Mouse (Mus musculus) kidney, embryonic 14.5 days (tissue): ENCODE results near the gene Sox8. TPM values are rescaled to one million over a fixed set of nuclear protein-coding genes. Genes with fewer than 3 reads are reported as not detected.

Source experiments
- ATAC-seq: fragments of 200-750 bp; cut with Nextera tagmentation; 2 replicates; pipeline ENCODE4 v1.8.0; 2017; ENCODE audit warnings: moderate number of reproducible peaks, mild to moderate bottlenecking, moderate TSS enrichment, moderate library complexity; ENCODE audit not compliant: low FRiP score, low TSS enrichment
- H3K27ac ChIP-seq: fragments of 300-500 bp; sonication (generic); 2 replicates; pipeline ENCODE4 v1.5.1; 2014; ENCODE audit warnings: low read depth, mild to moderate bottlenecking, low read length, moderate library complexity, mixed read lengths
- H3K27me3 ChIP-seq: fragments of 300-500 bp; sonication (generic); 2 replicates; pipeline ENCODE4 v1.6.1; 2014; ENCODE audit warnings: mild to moderate bottlenecking, low read length; ENCODE audit not compliant: control insufficient read depth, insufficient read depth
- H3K36me3 ChIP-seq: fragments of 300-500 bp; sonication (generic); 2 replicates; pipeline ENCODE4 v1.6.1; 2014; ENCODE audit warnings: low read length, mixed read lengths; ENCODE audit not compliant: control insufficient read depth, insufficient read depth
- H3K4me1 ChIP-seq: fragments of 300-500 bp; sonication (generic); 2 replicates; pipeline ENCODE4 v1.6.1; 2014; ENCODE audit warnings: low read length, mixed read lengths; ENCODE audit not compliant: control insufficient read depth, insufficient read depth
- H3K4me2 ChIP-seq: fragments of 300-500 bp; sonication (generic); replicated peaks from 2 replicates; pipeline ENCODE4 v1.6.1; 2014; ENCODE audit warnings: low read depth, mild to moderate bottlenecking, low read length
- H3K4me3 ChIP-seq: fragments of 300-500 bp; sonication (generic); 2 replicates; pipeline ENCODE4 v1.5.1; 2014; ENCODE audit warnings: mild to moderate bottlenecking, low read length
- H3K9ac ChIP-seq: fragments of 300-500 bp; sonication (generic); 2 replicates; pipeline ENCODE4 v1.6.1; 2014; ENCODE audit warnings: low read depth, mild to moderate bottlenecking, low read length, moderate library complexity
- H3K9me3 ChIP-seq: fragments of 300-500 bp; sonication (generic); 2 replicates; pipeline ENCODE4 v1.6.1; 2016; ENCODE audit warnings: low read length; ENCODE audit not compliant: control insufficient read depth
- WGBS: fragments of 180-500 bp; shearing (Covaris S2); extraction: QIAGEN DNeasy Blood & Tissue Kit; methylation state at CpG from one replicate; pipeline ENCODE4 v1.1.7; 2014; 5-methylcytosine and 5-hydroxymethylcytosine counted together
- polyA plus RNA-seq: library from polyadenylated mRNA; unstranded; fragments of >200 nt; fragmentation: Nextera tagmentation; extraction: Ambion mirVana; gene quantifications from 2 replicates; pipeline ENCODE4 v1.2.1, GENCODE M21; 2014

Sox8 gene
- polyA plus RNA-seq, 1 experiment from 2014 or later = 8.5 TPM

DNA sequence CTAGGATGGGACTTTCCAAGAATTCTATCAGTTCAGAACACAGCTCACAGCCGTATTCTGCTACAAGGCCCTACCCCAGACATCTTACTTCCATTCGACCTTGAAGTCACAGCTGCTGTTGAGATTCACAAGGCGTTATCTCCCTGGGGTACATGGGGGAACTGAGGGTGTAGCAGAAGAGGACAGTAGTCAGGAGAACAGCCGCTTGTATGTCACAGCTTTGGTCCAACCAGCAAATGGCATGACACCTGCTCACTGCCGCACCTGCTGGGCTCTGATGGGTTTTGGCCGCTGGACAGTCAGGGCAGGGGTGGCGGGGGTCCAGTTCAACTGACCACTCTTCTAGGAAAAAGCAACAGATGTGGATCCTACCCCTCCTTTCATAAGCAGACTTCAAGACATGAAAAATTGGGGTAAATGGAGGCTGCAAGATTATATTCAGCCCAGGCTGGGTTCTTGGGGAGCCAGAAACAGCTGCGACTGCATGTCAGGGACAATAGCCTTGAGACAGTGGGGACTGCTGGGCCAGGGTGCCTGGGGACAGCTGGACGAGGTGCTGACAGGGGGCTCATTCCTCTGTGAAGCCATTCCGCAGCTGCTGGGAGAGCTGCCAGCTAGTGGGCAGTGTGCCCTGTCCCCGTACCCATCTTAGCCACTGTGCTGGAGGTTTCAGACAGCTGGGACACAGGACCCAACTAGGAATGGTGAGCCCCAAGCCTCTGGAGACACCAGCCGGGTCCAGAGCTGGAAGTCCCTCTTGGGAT is 4.9 kb upstream of the Sox8 start:
- ATAC-seq = no peak
- Histone ChIP-seq H3K4me2 (no peak overlapping the region), H3K36me3 (no peaks in the 10 kb centered on the region), H3K4me1 (peaks cover 11% of the 10 kb centered on the region; the same call in 1 of the 2 replicates), H3K9ac (no peak overlapping the region), H3K27ac (no peak overlapping the region), H3K27me3 (no peaks in the 10 kb centered on the region), H3K9me3 (no peaks in the 10 kb centered on the region), H3K4me3 (no peak overlapping the region)
- WGBS = 74% methylated on average over 12 of the region's 12 CpGs

DNA sequence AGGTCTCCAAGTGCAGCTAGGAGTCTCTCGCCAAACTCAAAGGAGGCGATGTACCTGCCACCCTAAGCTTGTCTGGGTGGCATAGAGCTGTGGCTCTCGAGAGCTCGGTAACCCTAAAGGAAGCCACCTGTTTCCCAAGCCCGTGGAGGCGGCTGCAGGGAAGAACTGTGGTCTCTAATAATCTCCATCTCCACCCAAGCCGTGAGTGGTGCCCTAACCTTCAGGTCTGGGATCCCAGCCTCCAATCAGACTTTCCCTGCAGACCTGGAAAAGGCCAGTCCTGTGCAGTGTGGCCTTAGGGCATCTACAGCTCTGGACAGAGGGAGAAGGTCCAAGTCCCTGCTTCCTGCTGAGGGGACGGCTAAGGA is 951 bp upstream of the Sox8 start:
- Histone ChIP-seq H3K4me2 (peak overlapping the region; percentile 99), H3K9ac (peak overlapping the region; percentile 31), H3K36me3 (no peaks in the 10 kb centered on the region), H3K27ac (no peak overlapping the region; the same call in 1 of the 2 replicates), H3K9me3 (no peaks in the 10 kb centered on the region), H3K27me3 (peaks cover 14% of the 10 kb centered on the region), H3K4me3 (peak overlapping the region; percentile 57), H3K4me1 (peaks cover 13% of the 10 kb centered on the region; the same call in 1 of the 2 replicates)
- ATAC-seq = peak; percentile 11; the same call in 1 of the 2 replicates
- WGBS = 0% methylated on average over 8 of the region's 8 CpGs

DNA sequence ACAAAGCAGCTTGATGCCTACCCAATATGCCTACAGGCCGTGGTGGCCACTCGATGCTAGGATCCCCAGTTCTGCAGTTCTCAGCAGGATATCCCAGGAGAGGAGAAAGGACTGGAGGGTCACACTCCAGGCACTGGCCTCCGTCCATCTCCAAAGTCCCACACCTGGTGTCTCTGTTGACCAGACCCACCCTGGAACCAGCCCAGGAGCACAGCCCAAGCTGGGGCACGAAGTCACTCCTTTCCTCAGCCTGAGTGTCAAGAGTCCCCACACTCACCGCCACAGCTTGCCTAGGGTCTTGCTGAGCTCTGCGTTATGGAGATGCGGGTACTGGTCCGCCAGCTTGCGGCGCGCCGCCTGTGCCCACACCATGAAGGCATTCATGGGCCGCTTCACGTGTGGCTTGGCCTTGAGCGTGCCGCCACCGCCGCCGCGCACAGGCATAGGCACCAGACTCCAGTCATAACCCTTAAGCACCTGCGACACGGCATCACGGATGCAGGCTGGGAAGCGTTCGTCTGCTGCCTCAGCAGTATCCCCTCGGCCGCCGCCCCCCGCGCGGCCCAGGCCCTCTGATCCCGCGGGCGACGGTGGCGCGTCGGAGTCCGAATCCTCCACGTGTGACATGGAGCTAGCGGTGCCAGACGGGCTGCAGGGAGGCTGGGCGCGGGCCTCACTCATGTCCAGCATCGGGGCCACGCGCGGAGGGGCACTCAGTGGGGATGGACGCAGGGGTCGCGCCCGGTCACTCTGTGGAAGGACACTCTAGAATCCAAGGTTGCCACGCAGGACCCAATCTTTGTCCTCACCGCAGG is 446 bp downstream of the Sox8 start:
- Histone ChIP-seq H3K4me3 (peak overlapping the region; percentile 57), H3K9ac (peak overlapping the region; percentile 60), H3K27ac (no peak overlapping the region), H3K4me2 (peak overlapping the region; percentile 99), H3K4me1 (peaks cover 13% of the 10 kb centered on the region; the same call in 1 of the 2 replicates), H3K9me3 (no peaks in the 10 kb centered on the region), H3K36me3 (no peaks in the 10 kb centered on the region), H3K27me3 (peaks cover 14% of the 10 kb centered on the region)
- ATAC-seq = no peak; the same call in none of the 2 replicates
- 3% methylated on average over 51 of the region's 54 CpGs for WGBS

DNA sequence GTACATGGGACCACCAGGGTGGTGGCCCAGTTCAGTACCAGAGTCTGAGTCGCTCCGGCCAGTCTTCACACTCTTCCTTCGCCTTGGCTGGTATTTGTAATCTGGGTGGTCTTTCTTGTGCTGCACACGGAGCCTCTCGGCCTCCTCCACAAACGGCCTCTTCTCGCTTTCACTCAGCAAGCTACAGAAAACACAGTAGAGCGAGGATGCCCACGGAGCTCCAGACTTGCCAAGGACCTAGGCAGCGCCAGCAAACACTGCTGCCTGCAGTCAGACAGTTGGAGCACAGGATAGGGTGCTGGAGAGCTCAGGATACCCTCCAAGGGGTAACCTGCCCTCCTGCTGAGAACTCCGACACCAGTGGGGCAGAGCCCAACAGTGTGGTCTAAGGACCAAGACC is 1.6 kb downstream of the Sox8 start:
- Histone ChIP-seq H3K9ac (0 out of 2 replicates have a peak overlapping the region, but pooled peaks have one; percentile 25), H3K4me2 (peak overlapping the region; percentile 99; the same call in 1 of the 2 replicates), H3K4me1 (peaks cover 13% of the 10 kb centered on the region; the same call in 1 of the 2 replicates), H3K27ac (no peak overlapping the region), H3K27me3 (peaks cover 14% of the 10 kb centered on the region), H3K4me3 (peak overlapping the region; percentile 57), H3K36me3 (no peaks in the 10 kb centered on the region), H3K9me3 (no peaks in the 10 kb centered on the region)
- ATAC-seq = no peak
- WGBS = 70% methylated on average over 11 of the region's 11 CpGs

DNA sequence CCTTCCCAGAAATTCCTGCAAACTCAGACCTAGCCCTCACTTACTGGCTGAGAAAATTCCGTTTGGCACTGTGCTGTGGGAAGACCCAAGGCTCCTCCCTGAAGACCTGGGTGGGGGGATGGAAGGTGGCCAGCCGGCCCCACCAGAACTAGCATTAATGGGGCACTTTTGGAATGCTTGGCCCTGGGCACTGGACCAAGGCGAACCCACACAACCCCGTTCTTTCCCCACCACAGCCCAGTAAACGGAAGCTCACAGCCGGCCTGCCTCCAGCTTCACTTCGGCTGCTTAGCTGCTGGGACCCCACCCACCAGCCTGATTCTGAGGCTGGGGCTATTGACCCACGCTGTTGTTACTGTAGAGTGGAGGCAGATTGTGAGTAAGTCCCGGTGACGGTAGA is 2.3 kb downstream of the Sox8 start:
- WGBS = 31% methylated on average over 10 of the region's 10 CpGs
- H3K4me1 ChIP-seq = peaks cover 13% of the 10 kb centered on the region; the same call in 1 of the 2 replicates
- H3K4me3 ChIP-seq = peak overlapping the region; percentile 57; the same call in 1 of the 2 replicates
- H3K9ac ChIP-seq = no peak overlapping the region
- H3K36me3 ChIP-seq = no peaks in the 10 kb centered on the region
- H3K9me3 ChIP-seq = no peaks in the 10 kb centered on the region
- ATAC-seq = no peak
- H3K27ac ChIP-seq = 0 out of 2 replicates have a peak overlapping the region, but pooled peaks have one; percentile 4
- peaks cover 14% of the 10 kb centered on the region for H3K27me3 ChIP-seq
- H3K4me2 ChIP-seq = peak overlapping the region; percentile 11; the same call in 1 of the 2 replicates

DNA sequence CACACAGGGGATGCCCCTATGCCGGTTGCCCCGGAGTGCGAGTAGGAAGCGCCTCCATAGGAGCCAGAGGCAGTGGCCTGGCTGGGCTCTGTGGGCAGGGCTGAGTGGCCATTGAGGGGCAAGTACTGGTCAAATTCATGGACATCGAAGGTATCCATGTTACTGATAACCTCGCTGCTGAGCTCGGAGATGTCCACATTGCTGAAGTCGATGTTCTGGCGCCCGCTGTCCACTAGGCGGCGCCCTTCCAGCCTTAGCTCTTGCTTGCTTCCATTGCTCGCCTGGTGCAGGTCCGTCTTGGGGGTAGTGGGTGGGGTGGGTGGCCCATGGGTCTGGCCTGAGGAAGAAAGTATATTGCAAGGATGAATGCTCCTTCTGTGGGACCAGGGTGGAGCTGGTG is 2.7 kb downstream of the Sox8 start:
- H3K27me3 ChIP-seq = peaks cover 14% of the 10 kb centered on the region
- H3K4me3 ChIP-seq = 0 out of 2 replicates have a peak overlapping the region, but pooled peaks have one; percentile 57
- no peak overlapping the region for H3K27ac ChIP-seq
- no peak for ATAC-seq
- no peaks in the 10 kb centered on the region for H3K9me3 ChIP-seq
- H3K9ac ChIP-seq = no peak overlapping the region
- peaks cover 13% of the 10 kb centered on the region; the same call in 1 of the 2 replicates for H3K4me1 ChIP-seq
- WGBS = 28% methylated on average over 14 of the region's 14 CpGs
- peak overlapping the region; percentile 11; the same call in 1 of the 2 replicates for H3K4me2 ChIP-seq
- no peaks in the 10 kb centered on the region for H3K36me3 ChIP-seq

DNA sequence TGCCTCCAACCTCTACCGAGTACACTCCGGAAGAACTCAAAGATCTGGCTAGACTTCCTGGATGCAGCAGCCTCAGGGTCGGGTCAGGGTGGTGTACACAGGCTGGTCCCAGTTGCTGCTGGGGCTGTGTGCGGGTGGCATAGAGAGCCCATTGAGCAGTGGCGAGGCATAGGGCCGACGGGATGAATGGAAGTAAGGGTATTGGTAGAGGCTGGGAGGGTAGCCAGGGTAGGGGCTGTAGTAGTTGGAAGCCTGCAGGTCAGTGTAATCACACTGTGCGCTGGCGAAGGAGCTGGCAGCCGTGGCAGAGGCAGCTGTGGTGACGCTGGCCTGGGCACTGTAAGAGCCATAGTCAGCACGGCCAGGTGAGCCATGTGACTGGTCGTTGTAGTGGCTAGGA is 3.2 kb downstream of the Sox8 start:
- H3K27ac ChIP-seq = no peak overlapping the region
- H3K9me3 ChIP-seq = no peaks in the 10 kb centered on the region
- H3K4me2 ChIP-seq = no peak overlapping the region
- H3K27me3 ChIP-seq = peaks cover 14% of the 10 kb centered on the region
- WGBS = 82% methylated on average over 13 of the region's 13 CpGs
- no peak overlapping the region for H3K9ac ChIP-seq
- H3K4me1 ChIP-seq = peaks cover 13% of the 10 kb centered on the region; the same call in 1 of the 2 replicates
- no peaks in the 10 kb centered on the region for H3K36me3 ChIP-seq
- no peak overlapping the region for H3K4me3 ChIP-seq
- ATAC-seq = no peak

DNA sequence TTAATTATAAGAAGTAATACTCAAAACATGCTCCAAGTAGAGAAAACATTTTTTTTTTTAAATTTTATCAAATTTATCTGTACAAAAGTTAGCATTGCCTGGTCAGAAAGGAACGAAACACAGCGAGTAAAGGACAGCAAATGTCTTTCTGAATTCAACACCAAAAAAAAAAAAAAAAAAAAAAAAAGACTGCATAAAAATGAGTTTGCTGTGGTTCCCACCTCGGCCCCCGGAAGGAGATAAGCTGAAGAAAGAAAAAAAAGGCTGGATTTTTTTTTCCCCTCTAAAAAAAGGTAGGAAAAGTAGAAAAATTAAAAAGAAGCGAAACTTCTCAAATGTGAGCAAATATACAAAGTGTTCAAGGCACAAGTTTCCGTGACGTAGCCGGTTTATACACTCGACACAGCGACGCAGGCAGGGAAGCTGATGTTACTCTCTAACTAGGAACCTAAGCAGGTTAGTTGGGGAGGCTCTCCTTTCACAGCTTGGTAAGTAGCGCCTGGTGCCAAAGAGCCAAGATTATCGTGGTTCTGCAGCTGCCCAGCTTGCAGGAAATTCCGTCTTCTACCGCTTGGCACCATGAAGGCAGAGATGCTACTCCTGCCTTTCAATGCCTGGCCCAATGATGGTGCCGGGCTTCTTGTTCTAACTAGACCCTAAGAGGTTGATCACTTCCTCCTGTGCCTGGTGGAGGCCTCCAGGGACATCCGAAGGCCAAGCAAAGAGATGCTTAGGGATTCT is 4.5 kb downstream of the Sox8 start:
- ATAC-seq = no peak
- peaks cover 10% of the 10 kb centered on the region; the same call in 1 of the 2 replicates for H3K4me1 ChIP-seq
- H3K27ac ChIP-seq = no peak overlapping the region
- H3K9ac ChIP-seq = no peak overlapping the region
- H3K27me3 ChIP-seq = peaks cover 14% of the 10 kb centered on the region
- H3K4me3 ChIP-seq = no peak overlapping the region
- no peaks in the 10 kb centered on the region for H3K36me3 ChIP-seq
- no peaks in the 10 kb centered on the region for H3K9me3 ChIP-seq
- no peak overlapping the region for H3K4me2 ChIP-seq
- 82% methylated on average over 17 of the region's 17 CpGs for WGBS
